Mouse (Mus musculus) c-Kit-positive CD71-positive TER-119-negative erythroid progenitor cells, embryonic 14.5 days (primary cell): ENCODE results near the gene Rassf2.

Experiments
- DNase-seq: peaks from one replicate; pipeline ENCODE4 v3.0.0-alpha.2; 2013; ENCODE audit warnings: low read depth

Gene Rassf2

GRCm38 (mm10) chr2:132005445-132005844, 24.6 kb downstream of the Rassf2 start:
- DNase-seq, result no peak

GRCm38 (mm10) chr2:132004495-132005136, 25.4 kb downstream of the Rassf2 start:
- no peak for DNase-seq

- no peak for DNase-seq
Observed at GRCm38 (mm10) chr2:132003916-132004315, 26.1 kb downstream of the Rassf2 start.

- DNase-seq, result no peak
Observed at GRCm38 (mm10) chr2:132001696-132002334, 28.2 kb downstream of the Rassf2 start.

- DNase-seq, result no peak
Observed at GRCm38 (mm10) chr2:131997356-131997755, 32.7 kb downstream of the Rassf2 start.

GRCm38 (mm10) chr2:131996369-131996768, 33.7 kb downstream of the Rassf2 start:
- no peak for DNase-seq

GRCm38 (mm10) chr2:131995742-131996141, 34.3 kb downstream of the Rassf2 start:
- DNase-seq, result no peak

- no peak for DNase-seq
Observed at GRCm38 (mm10) chr2:131994971-131995370, 35.1 kb downstream of the Rassf2 start.

GRCm38 (mm10) chr2:131993563-131994088, 36.4 kb downstream of the Rassf2 start:
- DNase-seq, result no peak

- DNase-seq, result no peak
Observed at GRCm38 (mm10) chr2:131993151-131993550, 36.9 kb downstream of the Rassf2 start.

GRCm38 (mm10) chr2:131992487-131992886, 37.6 kb downstream of the Rassf2 start:
- DNase-seq, result no peak

- DNase-seq, result no peak
Observed at GRCm38 (mm10) chr2:131988550-131988949, 41.5 kb downstream of the Rassf2 start.

GRCm38 (mm10) chr2:131987950-131988349, 42.1 kb downstream of the Rassf2 start:
- DNase-seq, result no peak

GRCm38 (mm10) chr2:131982546-131983196, 47.4 kb downstream of the Rassf2 start:
- DNase-seq, result peak; percentile 37

- no peak for DNase-seq
Observed at GRCm38 (mm10) chr2:131980866-131981265, 49.2 kb downstream of the Rassf2 start.

- DNase-seq, result no peak
Observed at GRCm38 (mm10) chr2:131976663-131977062, 53.4 kb downstream of the Rassf2 start.

- no peak for DNase-seq
Observed at GRCm38 (mm10) chr2:131971098-131971497, 59.0 kb downstream of the Rassf2 start.

GRCm38 (mm10) chr2:131970597-131970996, 59.5 kb downstream of the Rassf2 start:
- DNase-seq, result no peak

- DNase-seq, result no peak
Observed at GRCm38 (mm10) chr2:131961671-131962070, 68.4 kb downstream of the Rassf2 start.

GRCm38 (mm10) chr2:131957731-131958222, 72.3 kb downstream of the Rassf2 start:
- DNase-seq, result no peak

GRCm38 (mm10) chr2:131956336-131957256, 73.5 kb downstream of the Rassf2 start:
- DNase-seq, result no peak

- DNase-seq, result no peak
Observed at GRCm38 (mm10) chr2:131955264-131955663, 74.8 kb downstream of the Rassf2 start.
